Mouse (Mus musculus): ENCODE data around the gene Clta. TPM values are rescaled to one million over a fixed set of nuclear protein-coding genes. Genes with fewer than 3 reads are reported as not detected.

Clta gene
- polyA plus RNA-seq, 1 experiment from 2014 or later = 363 TPM

DNA sequence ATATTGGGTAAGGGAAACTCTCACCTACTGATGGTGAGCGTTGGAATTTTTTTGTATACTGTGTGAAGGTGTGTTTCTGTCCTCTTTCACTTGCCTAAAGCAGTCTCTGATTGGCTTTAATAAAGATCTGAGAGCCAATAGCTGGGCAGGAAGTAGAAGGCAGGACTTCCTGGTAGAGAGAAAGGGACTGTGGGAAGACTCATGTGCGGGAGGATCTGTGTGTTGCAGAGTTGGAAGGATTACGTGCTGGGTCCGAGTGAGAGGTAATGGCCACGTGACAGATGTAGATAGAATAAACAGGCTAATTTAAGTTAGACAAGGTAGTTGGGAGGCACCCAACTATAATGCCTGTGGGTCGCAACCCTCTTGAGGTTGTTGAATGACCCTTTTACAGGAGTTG, 630 bp upstream of the Clta start:
- no peak for TF ChIP-seq CTCF (IDR thresholded peaks at IDR 0.05)
- no peak for DNase-seq (ENCODE audit: low read depth, low spot score)
- ChIA-PET POLR2A (no interaction called here), CTCF (no interaction called here)
- in situ Hi-C loops (cut with MboI; ENCODE audit: low pct_unique_long_range_greater_than_20kb) = no loop called here
- ATAC-seq = no peak
- H3K27me3 ChIP-seq = no peaks in the 10 kb centered on the region

DNA sequence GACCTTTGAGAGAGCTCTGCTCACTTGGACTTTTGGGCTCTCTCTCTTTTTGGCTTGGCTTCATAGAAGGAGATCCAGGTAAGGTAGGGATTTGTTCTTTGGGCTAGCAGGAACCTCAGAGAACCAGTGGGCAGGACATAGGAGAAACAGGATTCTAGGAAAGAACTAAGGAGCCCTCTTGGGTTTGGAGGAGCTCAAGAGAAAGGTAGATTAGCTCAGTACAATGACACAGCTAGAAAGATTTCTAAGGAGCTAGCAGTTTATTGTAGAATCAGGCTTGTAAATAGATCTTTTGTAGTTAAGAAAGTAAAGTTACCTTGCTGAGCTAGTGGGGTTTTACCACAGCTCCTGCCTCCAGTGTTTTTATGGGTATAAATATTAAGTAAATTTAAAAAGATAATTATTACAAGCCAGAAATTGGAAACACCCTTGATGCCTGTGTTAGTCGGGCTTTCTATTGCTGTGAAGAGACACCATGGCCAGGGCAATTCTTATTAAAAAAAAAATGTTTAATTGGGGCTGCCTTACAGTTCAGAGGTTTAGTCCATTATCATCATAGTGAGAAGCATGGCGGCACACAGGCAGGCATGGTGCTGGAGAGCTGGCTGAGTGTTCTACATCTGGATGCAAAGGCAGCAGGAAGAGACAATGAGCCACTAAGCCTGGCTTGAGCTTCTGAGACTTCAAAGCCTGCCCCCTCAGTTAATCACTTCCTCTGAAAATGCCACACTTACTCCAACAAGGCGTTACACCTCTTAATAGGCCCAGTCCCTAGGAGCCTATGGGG, 564 bp downstream of the Clta start:
- no peak for TF ChIP-seq CTCF (IDR thresholded peaks at IDR 0.05)
- ATAC-seq = no peak
- ChIA-PET POLR2A (no interaction called here), CTCF (interaction anchor here (1.4 kb wide), 1 partner anchor 47 kb away, joined by 3 read pairs; no protein-coding TSS in a partner anchor)
- in situ Hi-C loops (cut with MboI; ENCODE audit: low pct_unique_long_range_greater_than_20kb) = no loop called here
- DNase-seq (ENCODE audit: low read depth, low spot score) = no peak
- no peaks in the 10 kb centered on the region for H3K27me3 ChIP-seq

- POLR2A ChIA-PET = interaction anchor here (0.6 kb wide), 1 partner anchor 1398 kb away, joined by 3 read pairs; no protein-coding TSS in a partner anchor
- no peak for TF ChIP-seq CTCF (IDR thresholded peaks at IDR 0.05)
- in situ Hi-C loops (cut with MboI; ENCODE audit: low pct_unique_long_range_greater_than_20kb) = no loop called here
- no peaks in the 10 kb centered on the region for H3K27me3 ChIP-seq
- ATAC-seq = no peak
- DNase-seq (ENCODE audit: low read depth, low spot score) = no peak
- CTCF ChIA-PET = no interaction called here
Observed at GRCm38 (mm10) chr4:44010176-44010575, 5.9 kb downstream of the Clta start.

GRCm38 (mm10) chr4:44010893-44011292, 6.6 kb downstream of the Clta start:
- TF ChIP-seq CTCF (IDR thresholded peaks at IDR 0.05) = no peak
- POLR2A ChIA-PET = no interaction called here
- no peaks in the 10 kb centered on the region for H3K27me3 ChIP-seq
- ATAC-seq (no peak), DNase-seq (ENCODE audit: low read depth, low spot score) (no peak)
- CTCF ChIA-PET = interaction anchor here (1.5 kb wide), 1 partner anchor 84 kb away, joined by 4 read pairs; no protein-coding TSS in a partner anchor
- in situ Hi-C loops (cut with MboI; ENCODE audit: low pct_unique_long_range_greater_than_20kb) = no loop called here

DNA sequence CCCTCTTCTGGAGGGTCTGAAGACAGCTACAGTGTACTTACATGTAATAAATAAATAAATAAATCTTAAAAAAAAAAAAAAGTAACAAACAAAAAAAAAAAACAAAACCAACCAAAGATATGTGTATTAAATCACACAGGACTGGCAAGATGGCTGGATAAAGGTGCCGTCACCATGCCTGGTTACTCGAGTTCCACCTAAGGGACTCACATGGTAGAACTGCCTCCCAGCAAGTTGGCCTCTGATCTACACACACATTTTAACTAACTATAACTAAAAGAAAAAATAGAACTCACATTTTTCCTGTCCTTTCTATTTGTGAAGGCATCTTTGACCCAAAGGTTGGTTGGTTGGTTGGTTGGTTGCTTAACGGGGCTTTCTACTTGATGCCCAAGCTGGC, 7.5 kb downstream of the Clta start:
- no peak for DNase-seq (ENCODE audit: low read depth, low spot score)
- ATAC-seq = no peak
- H3K27me3 ChIP-seq = no peaks in the 10 kb centered on the region
- POLR2A ChIA-PET = no interaction called here
- CTCF ChIA-PET = interaction anchor here (1.1 to 1.5 kb wide), 2 partner anchors 20 to 85 kb away, joined by 3 to 4 read pairs; no protein-coding TSS in a partner anchor
- in situ Hi-C loops (cut with MboI; ENCODE audit: low pct_unique_long_range_greater_than_20kb) = no loop called here
- TF ChIP-seq CTCF (IDR thresholded peaks at IDR 0.05) = no peak

DNA sequence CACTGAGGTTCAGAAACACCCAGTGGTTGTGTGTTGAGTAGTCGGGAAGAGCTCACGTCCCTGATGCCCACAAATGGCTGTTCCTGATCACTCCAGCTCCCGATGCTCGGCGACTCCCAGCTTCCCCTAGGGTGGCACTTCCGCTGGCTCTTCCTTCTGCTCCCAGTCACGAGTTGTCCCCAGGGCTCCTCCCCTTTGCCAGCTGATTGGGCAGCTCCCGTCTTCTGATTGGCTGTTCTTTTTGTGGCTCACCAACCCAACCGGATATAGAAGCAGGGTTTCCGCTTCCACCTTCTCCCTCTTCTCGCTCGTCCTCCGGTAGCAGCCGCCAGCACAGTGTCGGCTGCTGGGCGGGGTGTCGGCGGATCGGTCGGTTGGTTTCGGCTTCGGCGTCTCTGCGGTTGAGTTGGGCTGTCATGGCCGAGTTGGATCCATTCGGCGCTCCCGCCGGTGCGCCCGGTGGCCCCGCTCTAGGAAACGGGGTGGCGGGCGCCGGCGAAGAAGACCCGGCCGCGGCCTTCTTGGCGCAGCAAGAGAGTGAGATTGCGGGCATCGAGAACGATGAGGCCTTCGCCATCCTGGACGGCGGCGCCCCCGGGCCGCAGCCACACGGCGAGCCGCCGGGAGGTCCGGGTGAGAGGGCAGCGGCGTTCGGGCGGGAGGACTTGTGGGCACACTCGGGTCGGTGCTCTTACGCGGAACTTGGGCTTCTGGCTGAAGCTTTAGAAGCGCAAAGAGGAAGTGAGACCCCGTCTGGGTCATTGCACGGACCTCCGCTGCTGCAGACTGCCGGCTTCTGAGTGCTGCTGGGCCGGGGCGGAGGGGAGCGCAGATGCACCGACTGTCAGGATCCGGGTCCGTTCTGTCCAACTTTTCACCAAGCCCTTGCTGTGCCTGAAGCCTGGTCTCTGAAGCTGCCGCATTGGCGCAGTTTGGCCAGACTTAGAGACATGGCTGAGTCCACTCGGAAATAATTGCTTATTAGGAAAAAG, 8.4 kb downstream of the Clta start:
- CTCF ChIA-PET = interaction anchor here (1.1 to 1.5 kb wide), 2 partner anchors 19 to 86 kb away, joined by 3 to 4 read pairs; no protein-coding TSS in a partner anchor

GRCm38 (mm10) chr4:44013391-44014070, 9.3 kb downstream of the Clta start:
- DNase-seq (ENCODE audit: low read depth, low spot score) (no peak), ATAC-seq (no peak)
- ChIA-PET POLR2A (interaction anchor here (0.8 to 1.0 kb wide), 2 partner anchors 12 to 16 kb away, joined by 3 to 4 read pairs; no protein-coding TSS in a partner anchor), CTCF (interaction anchor here (0.9 to 1.1 kb wide), 2 partner anchors 9 to 15 kb away, joined by 3 read pairs; no protein-coding TSS in a partner anchor)
- no peak for TF ChIP-seq CTCF (IDR thresholded peaks at IDR 0.05)
- in situ Hi-C loops (cut with MboI; ENCODE audit: low pct_unique_long_range_greater_than_20kb) = no loop called here
- no peaks in the 10 kb centered on the region for H3K27me3 ChIP-seq

More for the DNA sequence above, 8.4 kb downstream of the Clta start:
- DNase-seq (ENCODE audit: low read depth, low spot score) (peak; percentile 78), ATAC-seq (peak; percentile 95)
- POLR2A ChIA-PET = interaction anchor here (0.7 to 1.0 kb wide), 3 partner anchors 13 to 122 kb away, joined by 3 to 4 read pairs (median 3); no protein-coding TSS in a partner anchor
- no peak for TF ChIP-seq CTCF (IDR thresholded peaks at IDR 0.05)
- H3K27me3 ChIP-seq = no peaks in the 10 kb centered on the region
- in situ Hi-C loops (cut with MboI; ENCODE audit: low pct_unique_long_range_greater_than_20kb) = no loop called here

GRCm38 (mm10) chr4:44016071-44016470, 11.8 kb downstream of the Clta start:
- POLR2A ChIA-PET = no interaction called here
- in situ Hi-C loops (cut with MboI; ENCODE audit: low pct_unique_long_range_greater_than_20kb) = no loop called here

DNA sequence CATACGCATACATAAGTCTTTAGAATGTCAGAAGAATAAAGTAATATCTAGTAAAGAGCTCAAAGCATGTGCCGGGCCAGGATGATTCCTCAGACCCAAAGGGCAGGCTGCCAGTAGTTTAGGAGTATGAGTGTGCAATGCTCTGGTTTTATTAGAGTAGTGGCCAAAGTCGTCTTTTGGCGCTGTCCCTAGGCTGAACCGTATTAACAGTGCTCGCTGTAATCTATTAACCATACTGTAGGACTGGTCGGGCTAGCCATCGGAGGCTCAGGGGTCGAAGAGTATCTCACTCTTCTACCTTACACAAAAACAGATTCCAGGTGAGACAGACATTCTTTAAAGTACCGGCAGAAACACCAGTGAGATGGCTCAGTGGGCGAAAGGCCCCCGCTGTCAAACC, 12.5 kb downstream of the Clta start:
- no peak for ATAC-seq
- in situ Hi-C loops (cut with MboI; ENCODE audit: low pct_unique_long_range_greater_than_20kb) = no loop called here
- CTCF ChIA-PET = interaction anchor here (0.8 kb wide), 1 partner anchor 9 kb away, joined by 3 read pairs; no protein-coding TSS in a partner anchor
- no peak for TF ChIP-seq CTCF (IDR thresholded peaks at IDR 0.05)
- POLR2A ChIA-PET = no interaction called here
- no peaks in the 10 kb centered on the region for H3K27me3 ChIP-seq
- DNase-seq (ENCODE audit: low read depth, low spot score) = no peak

More at GRCm38 (mm10) chr4:44016071-44016470, 11.8 kb downstream of the Clta start:
- H3K27me3 ChIP-seq = no peaks in the 10 kb centered on the region
- DNase-seq (ENCODE audit: low read depth, low spot score) (no peak), ATAC-seq (no peak)
- no peak for TF ChIP-seq CTCF (IDR thresholded peaks at IDR 0.05)
- CTCF ChIA-PET = interaction anchor here (0.8 kb wide), 1 partner anchor 10 kb away, joined by 3 read pairs; no protein-coding TSS in a partner anchor

DNA sequence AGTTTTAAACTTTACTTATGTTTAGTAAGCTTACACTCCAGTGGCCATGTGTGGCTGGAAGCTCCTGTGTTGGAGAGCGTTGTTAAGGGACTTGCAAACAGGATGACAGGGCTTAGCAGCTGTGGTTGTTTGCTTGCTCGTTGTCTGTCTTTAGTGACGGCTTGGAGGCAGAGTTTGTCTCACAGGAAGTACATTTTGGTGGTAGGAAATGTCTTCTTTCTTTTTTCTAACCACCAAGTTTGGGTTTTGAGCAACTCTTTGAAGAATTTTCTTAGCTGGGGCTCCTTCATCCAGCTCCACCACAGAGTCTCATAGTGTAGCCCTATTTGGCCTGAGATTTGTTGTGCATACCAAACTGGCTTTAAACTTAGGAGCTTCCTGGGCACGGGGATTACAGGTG, 18.1 kb downstream of the Clta start:
- POLR2A ChIA-PET = interaction anchor here (0.6 kb wide), 1 partner anchor 30 kb away, joined by 3 read pairs; no protein-coding TSS in a partner anchor
- no peaks in the 10 kb centered on the region for H3K27me3 ChIP-seq
- in situ Hi-C loops (cut with MboI; ENCODE audit: low pct_unique_long_range_greater_than_20kb) = no loop called here
- CTCF ChIA-PET = interaction anchor here (0.8 kb wide), 1 partner anchor 8 kb away, joined by 3 read pairs; no protein-coding TSS in a partner anchor
- no peak for TF ChIP-seq CTCF (IDR thresholded peaks at IDR 0.05)
- ATAC-seq = no peak
- no peak for DNase-seq (ENCODE audit: low read depth, low spot score)
